Mouse (Mus musculus) right cerebral cortex, postnatal 36 days (tissue): Measurements from ENCODE around the gene Ccdc88c.
A peak's percentile ranks its signal among the peaks of the same experiment; 100 is the strongest.

Experiments
- DNase-seq, 2 experiments: peaks; one replicate each; pipeline ENCODE4 v3.0.0; 2022; ENCODE audit warnings: low spot score in 2 of 2, mixed read lengths in 1 of 2

Gene Ccdc88c

GRCm38 (mm10) chr12:100931653-100932052 is 97.2 kb downstream of the Ccdc88c start:
- no peak for DNase-seq

- DNase-seq, result no peak
Observed at GRCm38 (mm10) chr12:100928286-100928685, 100.6 kb downstream of the Ccdc88c start.

- DNase-seq, result peak in 1 of 2 experiments; percentile 31
Observed at GRCm38 (mm10) chr12:100925644-100926619, 102.9 kb downstream of the Ccdc88c start.

- no peak for DNase-seq
Observed at GRCm38 (mm10) chr12:100924646-100925339, 104.1 kb downstream of the Ccdc88c start.

GRCm38 (mm10) chr12:100910731-100911130 is 118.1 kb downstream of the Ccdc88c start:
- DNase-seq, result peak; percentile 56 to 58

GRCm38 (mm10) chr12:100909765-100910164 is 119.1 kb downstream of the Ccdc88c start:
- DNase-seq, result no peak

- no peak for DNase-seq
Observed at GRCm38 (mm10) chr12:100908298-100909034, 120.4 kb downstream of the Ccdc88c start.

- DNase-seq, result no peak
Observed at GRCm38 (mm10) chr12:100907598-100908297, 121.1 kb downstream of the Ccdc88c start, which contains the start of gene Gpr68. Gene Gpr68 (minus strand): TSS chr12:100908198.

GRCm38 (mm10) chr12:100906861-100907260 is 122.0 kb downstream of the Ccdc88c start:
- DNase-seq, result no peak

- DNase-seq, result no peak
Observed at GRCm38 (mm10) chr12:100903761-100904160, 125.1 kb downstream of the Ccdc88c start.

GRCm38 (mm10) chr12:100901386-100901785 is 127.5 kb downstream of the Ccdc88c start:
- no peak for DNase-seq

GRCm38 (mm10) chr12:100900901-100901300 is 128.0 kb downstream of the Ccdc88c start:
- no peak for DNase-seq

GRCm38 (mm10) chr12:100899111-100899640 is 129.7 kb downstream of the Ccdc88c start:
- peak in 1 of 2 experiments; percentile 25 for DNase-seq

GRCm38 (mm10) chr12:100897736-100898650 is 130.9 kb downstream of the Ccdc88c start:
- DNase-seq, result no peak

- no peak for DNase-seq
Observed at GRCm38 (mm10) chr12:100896661-100897060, 132.2 kb downstream of the Ccdc88c start.

- no peak for DNase-seq
Observed at GRCm38 (mm10) chr12:100895504-100895903, 133.4 kb downstream of the Ccdc88c start.

- DNase-seq, result no peak
Observed at GRCm38 (mm10) chr12:100890548-100890947, 138.3 kb downstream of the Ccdc88c start.

GRCm38 (mm10) chr12:100887801-100888258 is 141.0 kb downstream of the Ccdc88c start:
- DNase-seq, result peak; percentile 55 to 66

- DNase-seq, result no peak
Observed at GRCm38 (mm10) chr12:100886877-100887276, 142.0 kb downstream of the Ccdc88c start.

- no peak for DNase-seq
Observed at GRCm38 (mm10) chr12:100885585-100885984, 143.3 kb downstream of the Ccdc88c start.
